Mouse (Mus musculus) induced T-regulatory cell, adult 2 months (primary cell): Measurements from ENCODE around the gene Ltk.

Source experiments
- DNase-seq: peaks from one replicate; pipeline ENCODE4 v3.0.0-alpha.2; 2012; ENCODE audit warnings: low read depth

The Ltk gene

GRCm38 (mm10) chr2:119703171-119703570 lies 57.1 kb downstream of the Ltk start:
- no peak for DNase-seq
